Mouse (Mus musculus) limb, embryonic 10.5 days (tissue): ENCODE results near the gene Zfp369. TPM values are rescaled to one million over a fixed set of nuclear protein-coding genes. Genes with fewer than 3 reads are reported as not detected.
"Not testable (repeated sequence)": the region's sequence is repeated elsewhere in the genome, so short reads cannot be mapped to it uniquely, and the experiment has no call there.

Source experiments
- DNase-seq: peaks from one replicate; pipeline ENCODE4 v3.0.0-alpha.2; 2017; ENCODE audit warnings: low spot score
- H3K27ac ChIP-seq: fragments of 300-500 bp; sonication (generic); 2 replicates; pipeline ENCODE4 v1.5.1; 2016; ENCODE audit warnings: mild to moderate bottlenecking
- H3K27me3 ChIP-seq: fragments of 300-500 bp; sonication (generic); 2 replicates; pipeline ENCODE4 v1.6.1; 2016; ENCODE audit warnings: low read depth, mild to moderate bottlenecking; ENCODE audit not compliant: poor library complexity, severe bottlenecking
- H3K36me3 ChIP-seq: fragments of 300-500 bp; sonication (generic); 2 replicates; pipeline ENCODE4 v1.6.1; 2016; ENCODE audit warnings: mild to moderate bottlenecking, moderate library complexity
- H3K4me1 ChIP-seq: fragments of 300-500 bp; sonication (generic); 2 replicates; pipeline ENCODE4 v1.6.1; 2016
- H3K4me3 ChIP-seq: fragments of 300-500 bp; sonication (generic); 2 replicates; pipeline ENCODE4 v1.5.1; 2016; ENCODE audit warnings: mild to moderate bottlenecking, moderate library complexity
- H3K9me3 ChIP-seq: fragments of 300-500 bp; sonication (generic); replicated peaks from 2 replicates; pipeline ENCODE4 v1.6.1; 2016; ENCODE audit warnings: mild to moderate bottlenecking
- WGBS: fragments of 180-500 bp; shearing (Covaris S2); methylation state at CpG from one replicate; pipeline ENCODE4 v1.1.7; 2016; 5-methylcytosine and 5-hydroxymethylcytosine counted together
- polyA plus RNA-seq: library from polyadenylated mRNA; unstranded; fragments of >200 nt; fragmentation: Nextera tagmentation; extraction: Ambion mirVana; gene quantifications from 2 replicates; pipeline ENCODE4 v1.2.1, GENCODE M21; 2016

The Zfp369 gene
- polyA plus RNA-seq, 1 experiment from 2014 or later: 16.6 TPM

GRCm38 (mm10) chr13:65286771-65287170 is 8.2 kb downstream of the Zfp369 start:
- Histone ChIP-seq H3K27me3 (no peaks in the 10 kb centered on the region), H3K9me3 (peaks cover 12% of the 10 kb centered on the region; the same call in 1 of the 2 replicates), H3K36me3 (peaks cover 95% of the 10 kb centered on the region), H3K4me3 (no peak overlapping the region), H3K4me1 (no peaks in the 10 kb centered on the region), H3K27ac (no peak overlapping the region)
- WGBS: 97% methylated on average over 2 of the region's 2 CpGs
- DNase-seq: no peak

DNA sequence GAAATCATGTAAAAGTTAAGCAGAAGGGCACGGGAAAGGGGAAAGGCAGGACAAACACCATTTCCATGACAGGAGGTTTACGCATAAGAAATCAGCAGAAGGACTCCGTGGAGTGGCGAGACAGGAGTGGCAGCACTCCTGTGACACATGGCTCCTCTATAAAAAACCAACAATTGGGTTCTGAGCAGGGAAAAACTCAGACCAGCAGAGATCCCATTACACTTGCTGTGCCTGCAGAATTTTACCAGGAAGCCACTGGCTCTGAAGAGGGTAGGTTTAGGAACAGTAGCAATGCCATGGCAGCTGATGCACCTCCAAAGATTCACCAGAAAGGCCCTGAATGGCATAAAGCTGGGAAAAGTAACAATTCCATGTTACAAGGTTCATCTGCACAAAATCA is 17.7 kb downstream of the Zfp369 start:
- Histone ChIP-seq H3K36me3 (peaks cover 71% of the 10 kb centered on the region), H3K4me1 (no peaks in the 10 kb centered on the region), H3K9me3 (peaks cover 33% of the 10 kb centered on the region), H3K4me3 (no peak overlapping the region), H3K27me3 (no peaks in the 10 kb centered on the region), H3K27ac (no peak overlapping the region)
- 91% methylated on average over 4 of the region's 4 CpGs for WGBS
- DNase-seq: peak; percentile 4

- H3K27me3 ChIP-seq, H3K4me1 ChIP-seq, H3K36me3 ChIP-seq, H3K27ac ChIP-seq, DNase-seq: not testable (repeated sequence)
- Histone ChIP-seq H3K4me3 (peak overlapping the region; percentile 32; the same call in 1 of the 2 replicates), H3K9me3 (peaks cover 15% of the 10 kb centered on the region; the same call in 1 of the 2 replicates)
- WGBS: 37% methylated on average over 12 of the region's 12 CpGs
Observed at GRCm38 (mm10) chr13:65310849-65311248, 32.2 kb downstream of the Zfp369 start.

DNA sequence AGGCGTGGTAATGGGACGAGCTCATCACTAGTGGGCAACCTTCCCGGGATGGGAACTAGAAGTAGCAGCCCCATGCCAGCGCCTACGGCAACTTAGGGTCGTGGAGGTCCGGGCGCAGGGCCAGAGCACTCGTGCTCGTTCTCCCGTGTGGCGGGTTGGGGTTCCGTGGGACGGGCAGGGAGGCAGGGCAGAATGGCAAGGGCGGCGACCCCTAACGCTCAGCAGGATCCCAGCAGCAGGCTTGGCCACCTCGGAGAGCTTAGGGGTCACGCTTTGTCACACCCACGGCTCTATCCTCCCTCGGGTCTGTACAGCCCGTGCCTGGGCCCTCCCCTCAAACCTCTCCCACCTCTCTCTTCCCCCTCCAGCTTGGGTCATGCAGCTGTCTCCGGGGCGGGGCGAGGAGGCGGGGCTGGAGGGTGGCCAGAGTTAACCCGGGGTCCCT is 32.7 kb downstream of the Zfp369 start:
- H3K36me3 ChIP-seq: no peaks in the 10 kb centered on the region
- WGBS: 32% methylated on average over 27 of the region's 27 CpGs
- H3K27ac ChIP-seq: no peak overlapping the region
- H3K9me3 ChIP-seq: peaks cover 11% of the 10 kb centered on the region; the same call in 1 of the 2 replicates
- no peaks in the 10 kb centered on the region for H3K27me3 ChIP-seq
- H3K4me3 ChIP-seq: peak overlapping the region; percentile 32; the same call in 1 of the 2 replicates
- no peaks in the 10 kb centered on the region for H3K4me1 ChIP-seq
- DNase-seq: no peak

DNA sequence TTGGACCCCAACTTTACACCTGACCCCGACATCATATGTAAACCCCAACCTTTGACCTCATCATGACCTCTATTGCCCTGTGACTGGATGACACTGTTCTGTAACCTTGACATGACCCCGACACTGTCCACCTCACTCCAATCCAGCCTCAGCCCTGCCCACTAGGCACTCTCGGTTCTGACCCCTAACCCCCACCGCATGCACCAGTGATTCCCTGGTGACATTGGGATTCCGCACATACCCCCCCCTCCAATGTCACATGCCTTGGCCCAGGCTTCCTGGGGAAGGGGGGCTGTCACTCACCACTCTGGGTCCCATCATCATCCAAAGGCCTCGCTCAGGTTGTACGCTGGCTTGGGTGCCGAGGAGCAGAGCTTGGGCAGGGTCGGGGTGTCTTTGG is 33.2 kb downstream of the Zfp369 start:
- no peak for DNase-seq
- 94% methylated on average over 9 of the region's 9 CpGs for WGBS
- no peak overlapping the region for H3K4me3 ChIP-seq
- no peak overlapping the region for H3K27ac ChIP-seq
- no peaks in the 10 kb centered on the region for H3K4me1 ChIP-seq
- no peaks in the 10 kb centered on the region for H3K36me3 ChIP-seq
- H3K9me3 ChIP-seq: peaks cover 10% of the 10 kb centered on the region; the same call in 1 of the 2 replicates
- H3K27me3 ChIP-seq: no peaks in the 10 kb centered on the region

DNA sequence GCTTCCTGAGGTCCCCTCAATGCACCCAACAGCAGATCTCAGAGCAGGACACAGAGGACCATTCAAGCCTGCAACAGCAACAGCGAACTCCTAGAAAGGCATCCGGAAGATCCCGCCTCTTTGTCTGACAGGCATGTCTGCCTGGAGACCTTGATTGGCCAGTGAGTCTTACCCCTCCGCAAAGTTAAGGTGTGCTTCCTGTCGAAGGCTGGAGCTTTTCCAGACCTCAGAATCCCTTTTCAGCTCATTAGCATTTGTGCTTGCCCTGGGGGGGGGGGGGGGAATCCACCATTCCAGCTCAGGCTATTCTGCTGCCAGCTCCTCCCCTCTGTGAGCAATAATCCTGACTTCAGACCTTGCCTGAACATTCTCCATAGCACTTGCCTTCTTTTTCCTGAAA is 69.9 kb downstream of the Zfp369 start:
- H3K9me3 ChIP-seq, H3K4me3 ChIP-seq, H3K36me3 ChIP-seq, DNase-seq, H3K27ac ChIP-seq, H3K4me1 ChIP-seq, H3K27me3 ChIP-seq: not testable (repeated sequence)
- WGBS: 56% methylated on average over 5 of the region's 5 CpGs

DNA sequence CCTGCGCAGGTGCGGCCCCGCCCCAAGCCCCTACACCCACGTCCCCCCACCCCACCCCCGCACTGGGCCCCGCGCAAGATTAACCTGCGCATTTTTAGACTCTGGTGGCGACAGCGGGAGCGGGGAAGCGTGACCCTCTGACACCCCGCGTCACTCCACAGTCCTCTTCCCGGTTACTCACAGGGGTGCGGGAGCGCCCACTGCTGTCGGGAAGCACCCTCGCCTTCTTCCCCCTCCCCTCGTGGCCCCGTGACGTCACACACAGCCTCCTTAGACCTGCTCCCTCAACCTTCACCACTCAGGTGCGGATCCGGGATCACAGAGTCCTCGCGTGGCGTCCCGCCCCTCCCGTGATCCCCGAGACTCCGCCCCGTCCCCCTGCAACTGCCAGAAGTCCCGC is 73.2 kb downstream of the Zfp369 start:
- 7% methylated on average over 29 of the region's 33 CpGs for WGBS
- H3K36me3 ChIP-seq, H3K9me3 ChIP-seq, H3K27me3 ChIP-seq, DNase-seq, H3K27ac ChIP-seq, H3K4me1 ChIP-seq: not testable (repeated sequence)
- peak overlapping the region; percentile 24 for H3K4me3 ChIP-seq

Other genes with a start within 250 kb of the Zfp369 start
- gene Spata31d1c, start 245.8 kb upstream of the Zfp369 start, polyA plus RNA-seq: not detected in 2 replicates
- gene Prss47, start 226.1 kb upstream of the Zfp369 start, polyA plus RNA-seq: not detected in 2 replicates
- 39.5 and 50.6 TPM in 2 replicates for gene Mfsd14b, start 165.8 kb upstream of the Zfp369 start, polyA plus RNA-seq
- not detected in 2 replicates for gene Olfr465-ps1, start 140.7 kb upstream of the Zfp369 start, polyA plus RNA-seq
- not detected in 2 replicates for gene Olfr466, start 128.6 kb upstream of the Zfp369 start, polyA plus RNA-seq
- gene Nlrp4f, start 72.8 kb upstream of the Zfp369 start, polyA plus RNA-seq: 0.10 TPM in 1 of 2 replicates, not detected in the other
- gene Gm10775, start 19.3 kb upstream of the Zfp369 start, polyA plus RNA-seq: not detected in 2 replicates
- gene Gm10139, start 233.9 kb downstream of the Zfp369 start, polyA plus RNA-seq: not detected in 2 replicates